Mouse (Mus musculus): Measurements from ENCODE around the gene Gm609. TPM values are rescaled to one million over a fixed set of nuclear protein-coding genes. Genes with fewer than 3 reads are reported as not detected.

The Gm609 gene
- polyA plus RNA-seq (2014; fragmentation: Illumina TruSeq; extraction: RNeasy Lipid Tissue Mini Kit (QIAGEN cat#74804); ENCODE audit: low read depth, low replicate concordance), result 4.4 TPM

DNA sequence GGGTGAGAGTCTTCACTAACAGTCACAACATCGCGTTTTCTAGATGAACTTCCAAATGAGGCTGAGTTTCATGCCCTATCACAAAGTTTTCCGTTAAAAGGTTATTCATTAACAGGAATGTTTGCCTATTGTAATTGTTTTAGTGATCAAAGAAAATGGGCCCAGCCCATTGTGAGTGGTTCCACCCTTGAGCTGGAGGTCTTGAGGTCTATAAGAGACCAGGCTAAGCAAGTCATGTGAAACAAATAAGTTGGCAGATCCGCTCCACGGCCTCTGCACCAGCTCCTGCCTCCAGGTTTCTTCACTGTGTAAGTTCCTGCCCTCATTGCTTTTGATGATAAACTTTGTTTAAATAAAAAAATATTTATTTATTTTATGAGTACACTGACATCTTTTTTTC lies at the start of gene Gm609:
Gene Gm609, minus strand, starts transcription at position 43 of the 400 bp plus-strand sequence.

DNA sequence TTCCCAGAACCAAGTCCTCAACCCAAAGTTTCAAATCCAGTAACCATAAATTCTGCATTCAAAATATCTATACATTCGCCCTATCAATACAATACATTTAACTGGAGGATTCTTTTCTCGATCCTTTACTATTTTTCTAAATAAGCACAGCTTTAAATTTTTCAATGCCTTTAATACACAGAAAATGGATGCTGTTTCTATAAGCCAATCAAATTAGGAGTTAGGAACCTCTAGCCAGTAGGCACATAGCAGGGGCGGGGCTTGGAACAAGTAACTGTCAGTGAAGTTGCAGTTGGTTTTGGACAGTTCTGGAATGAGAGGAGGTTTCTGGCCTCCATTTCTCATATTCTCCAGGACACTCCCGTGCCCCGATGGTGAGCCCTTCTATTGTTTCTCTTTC lies 42.2 kb upstream of the Gm609 start, which contains the start of gene Slc9c1:
Gene Slc9c1, plus strand, starts transcription at position 301 of the 400 bp plus-strand sequence.

DNA sequence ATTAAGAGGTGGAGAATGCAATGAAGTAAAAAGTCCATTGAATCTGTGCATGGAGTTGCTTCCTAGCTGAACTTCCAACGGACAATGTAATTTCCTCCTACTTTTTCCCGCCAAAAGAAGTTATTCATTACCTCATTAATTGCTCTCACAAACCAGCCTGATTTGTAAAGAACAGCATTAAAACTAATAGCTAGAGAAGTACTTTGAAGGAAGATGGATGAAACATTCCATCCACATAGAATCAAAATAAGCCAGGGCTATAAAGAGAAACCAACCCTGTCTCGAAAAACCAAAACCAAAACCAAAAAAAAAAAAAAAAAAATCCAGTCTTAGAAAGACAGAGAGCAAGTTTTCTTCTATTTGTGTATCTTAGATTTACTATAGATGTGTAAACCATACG lies 39.2 kb upstream of the Gm609 start, which contains the start of gene Gm17783:
Gene Gm17783, minus strand, starts transcription at position 101 of the 400 bp plus-strand sequence.

DNA sequence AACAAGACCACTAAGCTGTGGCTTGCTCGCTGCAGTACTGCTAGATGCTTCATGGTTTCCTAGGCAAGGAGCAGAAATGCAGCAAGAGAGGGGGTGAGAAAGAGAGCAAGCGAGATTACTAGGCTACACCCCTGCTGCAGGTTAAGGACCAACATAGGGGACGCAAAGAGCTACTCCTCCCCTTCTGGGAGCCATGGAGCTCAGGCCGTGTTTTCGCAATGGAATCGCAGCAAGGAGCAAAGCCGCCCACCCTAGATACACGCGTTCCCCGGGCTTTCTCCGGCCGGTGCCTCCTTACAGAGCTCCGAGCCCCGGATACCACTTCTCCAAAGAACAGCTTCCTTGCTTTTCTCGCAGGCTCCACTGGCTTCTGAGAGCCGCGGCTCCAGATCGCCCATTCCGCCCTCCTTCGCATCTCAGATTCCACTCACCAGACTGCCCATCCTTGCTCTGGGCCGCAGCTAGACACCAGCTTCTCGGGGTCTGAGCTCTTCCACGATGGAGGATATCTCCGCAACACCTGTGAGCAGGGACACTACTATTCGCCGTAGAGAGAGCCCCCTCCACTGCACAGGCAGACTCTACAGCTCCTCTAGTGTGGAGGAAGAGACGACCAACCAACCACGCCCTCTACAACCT lies 84.2 kb downstream of the Gm609 start, which contains the start of gene Cd200:
Gene Cd200, minus strand, starts transcription at position 629 of the 639 bp plus-strand sequence.

Other genes starting within 250 kb of the Gm609 start
- 10.5 TPM for gene Cd200, start 83.9 kb downstream of the Gm609 start, polyA plus RNA-seq (2014; fragmentation: Illumina TruSeq; extraction: RNeasy Lipid Tissue Mini Kit (QIAGEN cat#74804); ENCODE audit: low read depth, low replicate concordance)
- gene Gm17783, start 39.1 kb upstream of the Gm609 start, polyA plus RNA-seq (2014; fragmentation: Illumina TruSeq; extraction: RNeasy Lipid Tissue Mini Kit (QIAGEN cat#74804); ENCODE audit: low read depth, low replicate concordance), result 0.41 TPM
- gene Slc9c1, start 42.3 kb upstream of the Gm609 start, polyA plus RNA-seq (2014; fragmentation: Illumina TruSeq; extraction: RNeasy Lipid Tissue Mini Kit (QIAGEN cat#74804); ENCODE audit: low read depth, low replicate concordance), result 264 TPM
- gene Gcsam, start 117.4 kb upstream of the Gm609 start, polyA plus RNA-seq (2014; fragmentation: Illumina TruSeq; extraction: RNeasy Lipid Tissue Mini Kit (QIAGEN cat#74804); ENCODE audit: low read depth, low replicate concordance), result 1.5 TPM
- gene BC016579, start 161.1 kb upstream of the Gm609 start, polyA plus RNA-seq (2014; fragmentation: Illumina TruSeq; extraction: RNeasy Lipid Tissue Mini Kit (QIAGEN cat#74804); ENCODE audit: low read depth, low replicate concordance), result 0.15 TPM
- 0.36 TPM for gene Tmprss7, start 200.7 kb upstream of the Gm609 start, polyA plus RNA-seq (2014; fragmentation: Illumina TruSeq; extraction: RNeasy Lipid Tissue Mini Kit (QIAGEN cat#74804); ENCODE audit: low read depth, low replicate concordance)
- gene Tagln3, start 231.6 kb upstream of the Gm609 start, polyA plus RNA-seq (2014; fragmentation: Illumina TruSeq; extraction: RNeasy Lipid Tissue Mini Kit (QIAGEN cat#74804); ENCODE audit: low read depth, low replicate concordance), result not detected
- gene Abhd10, start 250.0 kb upstream of the Gm609 start, polyA plus RNA-seq (2014; fragmentation: Illumina TruSeq; extraction: RNeasy Lipid Tissue Mini Kit (QIAGEN cat#74804); ENCODE audit: low read depth, low replicate concordance), result 16.7 TPM